Mouse (Mus musculus) layer of hippocampus, adult 18-20 months (tissue): ENCODE data around the gene Zfp62. TPM values are rescaled to one million over a fixed set of nuclear protein-coding genes. Genes with fewer than 3 reads are reported as not detected.
"Not testable (repeated sequence)": the region's sequence is repeated elsewhere in the genome, so short reads cannot be mapped to it uniquely, and the experiment has no call there.

Experiments used
- DNase-seq, 2 experiments: peaks; one replicate each; pipeline ENCODE4 v3.0.0; 2022; ENCODE audit warnings: low spot score in 2 of 2
- long read RNA-seq: library from polyadenylated mRNA; stranded (forward); transcript quantifications from one replicate; pipeline ENCODE4 v2.0.0, GENCODE M21; 2021
- total RNA-seq, 2 experiments: library from RNA; stranded (reverse); gene quantifications; 2 replicates each; pipeline ENCODE4 v1.2.3; 2021

The Zfp62 gene
- 10 to 100 TPM; 48.6 to 49.6 TPM for total RNA-seq
- long read RNA-seq, transcript Zfp62-203 (4 exons, 3,872 nt), result major isoform, 6 of 18 reads
- long read RNA-seq, partial matches to known transcripts, result 0 of 18 reads
- long read RNA-seq, other reads (novel, unspliced or antisense), result 9 of 18 reads

DNA sequence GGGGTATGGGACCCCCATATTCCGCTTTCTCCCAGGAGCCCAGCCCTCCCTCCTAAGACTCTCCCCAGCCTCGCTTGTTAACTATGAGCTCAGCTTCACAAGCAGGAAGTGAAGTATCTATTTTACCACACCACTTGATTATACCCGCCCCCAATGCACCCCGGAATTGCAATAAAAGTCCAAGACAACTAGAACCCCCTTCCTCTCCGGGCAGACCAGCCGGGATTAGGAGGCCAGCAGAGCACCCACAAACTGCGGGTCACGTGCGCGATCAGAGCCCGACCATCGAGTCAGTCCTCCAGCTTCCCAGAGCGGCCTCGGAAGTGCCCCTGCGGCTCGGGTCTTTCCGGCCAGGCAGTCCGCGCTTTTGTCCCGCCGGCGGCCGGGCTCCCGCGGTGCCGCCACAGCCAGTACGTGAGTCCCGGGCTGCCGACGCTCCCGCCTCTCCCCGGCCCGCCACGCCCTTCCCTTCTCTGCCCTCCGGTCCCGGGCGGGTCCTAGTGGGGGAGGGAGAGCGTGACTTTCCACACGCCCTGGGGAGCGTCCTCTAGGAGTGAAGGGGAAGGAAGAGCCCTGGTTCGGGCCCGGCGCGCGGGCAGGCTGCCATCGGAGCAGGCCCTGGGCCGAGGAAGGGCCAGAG, at the start of gene Zfp62:
Zfp62 (plus strand) TSS at position 164 of the 640 bp plus-strand sequence.
- DNase-seq, result peak; percentile 88 to 96

DNA sequence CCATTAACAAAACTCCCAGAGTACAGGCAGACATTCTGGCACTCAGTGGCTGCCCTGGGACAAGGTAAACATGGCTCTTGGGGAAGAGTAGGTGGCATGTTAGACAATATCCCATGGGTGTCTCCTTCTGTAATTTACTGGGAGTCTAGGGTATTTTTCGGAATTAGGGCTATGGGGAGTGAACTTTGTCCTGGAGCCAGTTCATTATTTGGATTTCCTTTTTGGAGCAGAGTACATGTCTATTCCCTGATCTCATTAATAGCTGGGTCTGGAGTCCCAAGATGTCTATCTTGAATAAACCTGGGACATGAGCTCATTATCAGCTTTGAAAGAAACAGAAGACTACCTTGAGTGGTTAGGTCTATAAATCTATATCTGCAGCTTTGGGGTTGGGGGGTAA, 49.0 kb upstream of the Zfp62 start, which contains the start of gene Olfr1394:
Olfr1394 (plus strand) TSS at position 301 of the 400 bp plus-strand sequence.
- DNase-seq, result no peak

DNA sequence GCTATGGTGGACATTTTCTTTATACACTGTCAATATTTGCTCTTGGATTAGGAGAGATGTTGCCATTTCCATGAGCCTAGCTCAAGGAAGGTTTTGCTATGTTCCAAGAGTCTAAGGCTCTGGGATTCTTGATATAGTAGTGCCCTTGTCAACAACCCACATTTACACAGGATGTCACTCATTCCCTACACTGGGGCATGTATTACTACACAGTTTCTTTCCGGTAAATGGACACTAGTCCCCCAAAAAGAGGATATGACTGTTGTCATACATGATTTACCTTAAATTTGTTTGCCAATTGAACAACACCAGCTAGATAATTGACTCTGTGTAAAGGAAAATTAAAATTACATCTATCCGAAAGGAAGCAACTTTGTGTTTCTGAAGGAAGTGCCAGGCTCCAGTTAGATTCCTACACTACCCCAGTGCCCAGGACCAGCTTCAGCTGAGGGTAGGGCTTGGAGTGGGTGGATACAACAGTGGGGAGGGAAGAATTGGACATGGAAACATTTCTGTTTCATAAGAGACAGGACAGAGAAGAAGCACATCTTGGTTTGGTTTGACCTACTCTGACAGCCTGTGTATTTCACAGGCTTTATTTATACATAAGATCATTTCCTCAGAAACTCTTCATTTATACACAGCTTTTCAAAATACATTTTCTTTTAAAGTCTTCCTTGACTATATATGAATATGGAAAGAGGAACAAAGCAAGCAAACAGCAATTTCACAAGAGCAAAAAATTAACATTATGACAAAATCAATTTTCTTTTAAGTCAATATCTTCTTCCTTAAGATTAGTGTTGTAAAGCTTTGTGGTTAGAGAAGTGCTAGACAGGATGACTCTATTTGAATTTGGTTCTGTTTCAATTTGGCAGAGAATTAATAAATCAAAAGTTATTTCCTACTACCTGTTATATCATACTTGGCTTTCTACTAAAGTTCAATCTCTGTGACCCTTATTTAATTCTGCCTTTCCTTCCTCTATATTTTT, 46.0 kb upstream of the Zfp62 start:
- no peak for DNase-seq

DNA sequence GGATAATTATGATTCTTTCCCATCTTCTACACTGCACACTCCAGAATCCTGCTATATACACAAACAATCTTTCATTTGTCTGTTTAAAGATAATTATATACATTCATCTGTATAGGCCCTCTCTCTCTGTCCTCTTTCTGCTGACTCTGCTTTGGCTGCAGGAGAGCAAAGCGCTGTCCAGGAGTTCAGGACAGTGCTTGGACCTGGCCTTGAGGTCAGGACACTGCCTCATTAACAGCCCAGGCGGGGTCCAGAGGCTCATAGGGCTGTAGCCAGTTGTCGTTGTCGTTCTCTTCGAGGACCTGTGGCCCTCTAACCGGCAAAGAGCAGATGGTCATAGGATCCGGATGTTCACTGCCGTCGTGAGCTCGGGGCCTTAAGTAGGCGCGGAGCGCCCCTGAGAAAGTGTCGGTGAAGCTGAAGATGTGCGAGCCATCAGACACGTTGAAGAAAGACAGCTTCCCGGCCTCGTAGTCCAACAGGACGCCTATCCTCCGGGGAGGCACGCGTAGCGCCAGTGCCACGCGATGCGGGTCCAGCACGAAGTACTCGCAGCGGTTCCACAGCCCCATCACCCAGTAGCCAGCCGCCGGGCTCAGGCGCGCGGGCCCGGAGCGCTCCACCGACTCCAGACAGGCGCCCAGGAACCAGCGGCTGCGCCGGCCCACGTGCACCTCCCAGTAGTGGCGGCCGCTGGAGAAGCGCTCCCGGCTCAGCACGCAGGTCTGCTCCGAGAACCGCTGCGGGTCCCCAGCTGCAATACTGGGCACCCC, 34.1 kb upstream of the Zfp62 start:
- DNase-seq, result peak in 1 of 2 experiments; percentile 2

DNA sequence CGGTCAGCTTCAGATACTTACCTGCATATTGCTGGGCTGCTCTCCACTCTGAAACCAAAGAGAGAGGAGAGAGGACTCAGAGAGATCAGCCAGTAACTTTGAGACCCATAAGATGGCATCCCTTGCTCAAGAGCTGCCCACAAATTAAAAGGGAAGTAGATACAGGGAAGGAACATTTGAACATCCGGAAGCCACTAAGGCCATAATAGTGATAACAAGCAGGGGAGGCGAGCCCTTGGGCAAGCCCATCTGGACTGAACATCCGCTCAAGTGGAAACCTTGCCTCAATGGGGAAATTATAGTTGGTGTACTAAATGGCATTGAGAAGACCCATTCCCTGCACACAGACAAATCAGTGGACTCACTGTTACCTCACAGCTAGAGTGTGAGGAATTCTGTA, 32.5 kb upstream of the Zfp62 start:
- no peak for DNase-seq

DNA sequence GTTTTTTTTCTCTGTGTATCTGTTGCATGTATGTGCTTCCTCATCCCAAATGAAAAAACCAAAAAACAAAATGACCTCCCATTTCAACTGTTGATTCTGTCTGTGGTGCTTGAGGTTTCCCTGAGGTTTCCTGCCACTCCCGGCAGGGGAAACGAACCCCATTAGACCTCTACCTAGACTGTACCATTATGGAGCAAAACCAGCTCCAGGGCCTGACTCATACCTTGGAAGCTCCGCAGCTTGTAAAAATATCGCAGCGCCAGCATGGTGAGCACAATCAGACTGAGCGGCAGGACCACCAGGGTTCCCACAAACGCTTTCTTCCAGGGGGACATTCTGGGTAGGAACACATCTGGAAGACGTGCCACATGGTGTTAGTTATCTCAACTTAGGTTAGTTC, 27.7 kb upstream of the Zfp62 start:
- no peak for DNase-seq

DNA sequence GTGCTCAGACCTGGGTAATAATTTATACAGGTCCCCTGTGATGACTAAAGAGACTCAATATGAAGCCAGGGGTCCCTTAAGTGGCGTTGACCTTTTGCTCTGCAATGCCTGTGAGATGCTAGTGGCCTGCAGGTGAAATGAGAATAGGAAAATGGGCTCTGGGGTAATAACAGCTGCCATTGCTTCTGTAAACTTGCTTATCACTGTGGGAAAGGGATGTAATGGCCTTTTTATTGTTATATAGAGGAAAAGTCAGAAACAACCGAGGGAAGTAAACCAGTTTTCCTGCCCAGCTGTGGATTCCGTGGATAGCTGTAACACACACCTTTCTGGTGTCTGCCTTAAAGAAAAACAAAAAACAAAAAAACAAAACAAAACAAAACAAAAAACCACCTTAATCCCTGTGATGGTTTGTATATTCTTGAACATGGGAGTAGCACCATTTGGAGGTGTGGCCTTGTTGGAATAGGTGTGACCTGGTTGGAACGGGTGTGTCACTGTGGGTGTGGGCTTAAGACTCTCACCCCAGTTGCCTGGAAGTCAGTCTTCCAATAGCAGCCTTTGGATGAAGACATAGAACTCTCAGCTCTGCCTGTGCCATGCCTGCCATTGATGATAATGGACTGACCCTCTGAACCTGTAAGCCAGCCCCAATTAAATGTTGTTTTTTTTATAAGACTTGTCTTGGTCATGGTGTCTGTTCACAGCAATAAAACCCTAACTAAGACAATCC, 26.9 kb upstream of the Zfp62 start:
- not testable (repeated sequence) for DNase-seq

DNA sequence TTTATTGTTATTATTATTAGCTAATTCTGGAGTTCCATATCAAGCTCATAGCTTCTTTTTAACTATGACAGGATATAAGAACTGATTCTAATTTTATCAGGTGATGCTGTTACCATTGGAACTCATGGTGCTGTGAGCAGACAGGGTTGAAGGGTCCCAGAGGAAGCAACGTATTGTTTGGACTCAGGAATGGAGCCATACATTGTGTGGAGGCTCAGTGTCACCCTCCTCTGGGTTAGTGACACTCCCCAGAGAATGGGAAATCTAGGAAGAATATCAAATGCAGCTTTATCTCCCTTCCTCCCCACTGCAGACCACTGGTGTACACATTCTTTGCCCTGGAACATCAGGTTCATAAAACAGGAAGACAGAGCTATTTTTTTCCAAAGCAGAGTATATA, 19.9 kb upstream of the Zfp62 start:
- no peak for DNase-seq

DNA sequence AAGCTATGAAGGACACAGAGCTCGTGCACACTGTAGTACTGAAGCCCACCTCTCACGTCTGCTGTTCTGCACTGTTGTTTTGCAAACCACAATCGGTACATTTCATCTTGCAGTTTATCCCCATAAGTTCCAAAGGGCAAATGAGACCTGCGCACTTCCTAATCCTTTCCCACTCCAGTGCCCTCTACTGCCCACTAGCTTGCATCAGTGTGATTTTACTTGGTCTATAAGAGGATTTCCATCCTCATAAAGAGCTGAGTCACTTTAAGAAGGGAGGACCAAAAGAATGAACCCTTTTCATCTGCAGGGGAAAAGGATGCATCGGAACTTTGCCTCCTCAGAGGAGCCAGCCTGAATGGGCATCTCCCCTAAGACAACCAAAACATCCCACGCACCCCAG, 16.6 kb upstream of the Zfp62 start:
- DNase-seq, result no peak

DNA sequence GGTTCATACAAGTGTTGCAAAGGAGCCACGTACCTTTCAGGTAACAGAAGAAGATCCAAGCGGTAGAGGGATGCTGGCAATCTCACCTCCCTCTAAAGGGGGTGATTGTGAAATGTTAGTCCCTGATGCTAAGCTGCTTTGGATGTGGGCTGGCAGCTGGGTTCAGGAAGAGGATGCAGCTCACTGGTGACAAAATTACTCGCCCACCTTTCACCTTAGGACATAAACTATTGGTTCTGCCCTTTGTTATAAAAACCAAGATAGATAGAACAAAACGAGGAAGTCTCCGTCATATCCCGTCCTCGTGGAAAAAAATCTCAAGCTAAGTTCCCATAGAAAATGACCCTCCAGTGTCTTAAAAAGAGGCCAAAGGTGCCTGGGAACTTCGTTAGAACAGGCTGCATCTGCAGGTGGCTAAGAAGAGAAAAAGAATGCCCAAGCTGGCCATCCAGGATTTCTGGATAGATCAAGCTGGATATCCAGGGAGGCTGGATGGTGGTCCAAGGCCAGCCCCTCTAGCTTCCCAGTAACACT, 16.1 kb upstream of the Zfp62 start, which contains the start of gene Btnl9:
Btnl9 (minus strand) TSS at position 205 of the 534 bp plus-strand sequence.
- DNase-seq, result no peak

DNA sequence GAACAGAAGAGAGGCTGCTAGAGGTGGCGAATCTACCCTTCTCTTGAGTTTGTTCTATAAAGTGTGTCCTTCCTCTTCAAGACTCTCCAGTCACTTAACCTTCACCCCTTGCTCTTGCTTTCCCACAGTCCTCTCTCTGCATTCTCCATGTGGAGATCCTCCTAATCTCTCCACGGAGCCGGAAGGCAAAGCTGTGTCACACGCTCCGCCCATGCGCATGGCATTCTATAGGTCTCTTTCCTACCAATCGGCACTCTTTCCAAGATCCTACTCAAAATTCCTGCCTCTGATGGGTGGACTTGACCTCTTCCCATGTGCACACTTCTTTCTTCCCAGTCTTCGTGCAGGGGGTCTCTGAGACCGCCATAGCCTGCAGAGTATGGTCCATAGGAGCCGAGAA, 15.4 kb upstream of the Zfp62 start:
- DNase-seq, result no peak

DNA sequence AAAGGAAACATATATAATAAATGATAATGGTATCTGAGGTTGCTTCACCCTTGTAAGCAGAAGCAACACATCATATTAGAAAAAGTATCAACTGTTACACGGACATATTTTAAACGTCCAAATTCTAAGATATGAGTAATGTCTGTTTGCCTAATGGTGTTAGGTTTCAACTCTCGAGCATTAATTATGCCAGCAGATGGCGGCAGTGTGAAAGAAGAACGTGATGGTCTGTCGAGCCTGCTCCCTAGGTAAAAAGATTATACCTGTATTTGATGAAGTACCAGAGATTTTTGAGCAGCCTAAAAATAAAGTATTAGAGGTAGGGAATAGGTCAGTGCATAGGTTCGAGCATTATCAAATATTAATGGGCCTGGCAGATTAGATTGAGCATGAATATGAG, 13.4 kb upstream of the Zfp62 start:
- peak; percentile 19 to 79 for DNase-seq

DNA sequence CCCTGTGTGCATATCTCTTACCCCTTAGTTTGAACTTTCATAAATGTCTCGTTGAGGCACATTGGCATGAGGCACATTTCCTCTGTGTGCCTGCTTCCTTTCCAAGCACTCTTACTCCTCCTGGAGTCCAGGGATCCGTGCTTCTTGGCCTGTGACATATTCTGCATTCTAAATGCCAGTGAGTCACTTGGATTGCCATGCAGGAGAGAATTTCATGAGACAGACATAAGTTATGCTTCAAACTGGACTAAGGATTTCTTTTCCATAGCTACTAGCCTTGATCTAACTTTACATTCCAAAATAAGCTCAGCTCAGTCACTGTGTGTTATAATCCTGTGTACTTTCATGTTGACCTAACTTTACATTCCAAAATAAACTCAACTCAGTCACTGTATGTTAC, 12.0 kb upstream of the Zfp62 start:
- no peak for DNase-seq

DNA sequence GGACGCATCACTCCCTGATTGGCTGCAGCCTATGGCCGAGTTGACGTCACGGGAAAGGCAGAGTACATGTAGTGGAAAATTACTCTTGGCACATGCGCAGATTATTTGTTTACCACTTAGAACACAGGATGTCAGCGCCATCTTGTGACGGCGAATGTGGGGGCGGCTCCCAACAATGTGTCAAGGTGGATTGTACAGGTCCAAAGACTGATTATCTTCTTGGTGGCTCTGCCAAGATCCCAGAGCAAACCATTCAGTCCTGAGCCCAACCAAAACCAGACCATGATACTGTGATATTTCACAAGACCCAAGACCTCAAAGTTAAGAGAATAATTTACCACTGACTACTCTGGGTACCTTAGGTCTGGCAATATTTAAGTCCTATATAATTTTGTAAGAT, 8.3 kb upstream of the Zfp62 start:
- not testable (repeated sequence) for DNase-seq

DNA sequence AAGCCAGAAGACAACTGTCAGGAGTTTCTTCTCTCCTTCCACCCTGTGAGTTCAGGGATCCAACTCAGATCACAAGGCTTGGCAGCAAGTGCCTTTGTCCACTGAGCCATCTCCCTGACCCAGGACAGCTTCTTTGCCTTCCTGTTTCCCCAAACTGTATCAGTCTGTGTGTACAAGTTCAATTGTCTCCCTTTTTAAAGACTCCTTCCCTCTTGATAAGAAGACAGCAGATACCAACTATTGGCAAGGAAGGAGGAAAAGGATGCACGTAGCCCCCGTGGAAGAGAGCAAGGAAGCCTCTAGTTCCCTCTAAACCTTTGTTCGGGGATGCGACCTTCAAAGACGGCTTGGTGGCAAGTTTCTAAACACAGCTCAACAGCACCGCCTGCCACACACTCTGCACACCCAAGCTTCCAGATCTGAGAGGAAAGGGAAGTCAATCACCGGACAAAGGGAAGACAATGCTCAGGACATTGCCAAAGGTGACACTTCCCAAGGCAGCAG, 7.2 kb upstream of the Zfp62 start:
- no peak for DNase-seq

DNA sequence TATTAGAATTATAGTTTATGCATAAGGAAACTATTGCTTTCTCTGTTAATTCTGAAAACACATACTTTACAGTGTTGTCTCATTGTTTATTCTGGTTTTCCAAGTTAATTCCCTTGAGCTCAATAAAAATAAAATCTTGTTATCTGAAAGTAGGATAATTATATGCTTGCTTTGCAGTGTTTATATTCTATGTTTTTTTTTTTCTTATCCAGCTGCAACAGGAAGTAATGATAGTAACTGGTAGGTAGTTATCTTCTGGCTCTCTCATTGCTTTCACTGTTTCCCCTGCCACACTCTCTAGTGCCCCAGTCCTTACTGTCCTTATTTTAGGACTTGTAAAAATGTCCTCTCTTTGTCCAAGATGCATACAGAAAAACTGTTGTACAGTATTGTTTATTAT, 2.4 kb upstream of the Zfp62 start:
- DNase-seq, result no peak

DNA sequence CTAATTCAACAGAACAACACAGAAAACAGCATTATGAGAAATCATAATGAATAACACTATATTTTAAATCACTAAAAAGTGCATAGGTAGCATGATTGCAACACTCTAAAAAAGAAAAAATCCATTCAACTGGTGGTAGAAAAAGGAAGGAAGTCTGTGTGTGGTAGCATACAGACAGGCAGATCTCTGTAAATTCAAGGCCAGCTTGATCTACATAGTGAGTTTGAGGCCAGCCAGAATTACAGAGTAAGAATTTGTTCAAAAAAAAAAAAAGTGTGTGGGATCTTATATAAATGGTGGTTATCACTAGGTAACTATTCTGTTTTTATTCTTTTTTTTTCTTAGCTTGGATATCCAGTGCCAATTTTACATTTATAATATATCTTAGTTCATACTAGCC, 1.9 kb upstream of the Zfp62 start:
- no peak for DNase-seq

DNA sequence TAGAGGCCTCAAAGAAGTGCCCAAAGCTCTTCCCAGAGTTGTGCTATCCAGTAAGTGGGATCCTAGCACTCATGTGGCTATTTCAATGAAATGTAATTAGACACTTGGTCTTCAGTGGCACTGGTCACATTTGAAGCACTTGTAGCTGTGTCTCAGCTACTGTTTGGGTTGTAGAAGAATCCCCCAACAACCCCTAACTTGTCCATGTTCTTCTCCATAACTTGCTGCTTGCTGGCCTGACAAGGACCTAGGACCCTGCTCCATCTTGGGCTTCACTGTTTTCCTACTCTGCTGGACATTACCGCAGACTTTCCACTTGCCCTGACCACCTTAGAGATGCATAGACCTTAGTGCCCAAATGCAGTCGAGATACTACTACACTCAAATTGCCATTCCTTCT, 1.0 kb upstream of the Zfp62 start:
- no peak for DNase-seq

DNA sequence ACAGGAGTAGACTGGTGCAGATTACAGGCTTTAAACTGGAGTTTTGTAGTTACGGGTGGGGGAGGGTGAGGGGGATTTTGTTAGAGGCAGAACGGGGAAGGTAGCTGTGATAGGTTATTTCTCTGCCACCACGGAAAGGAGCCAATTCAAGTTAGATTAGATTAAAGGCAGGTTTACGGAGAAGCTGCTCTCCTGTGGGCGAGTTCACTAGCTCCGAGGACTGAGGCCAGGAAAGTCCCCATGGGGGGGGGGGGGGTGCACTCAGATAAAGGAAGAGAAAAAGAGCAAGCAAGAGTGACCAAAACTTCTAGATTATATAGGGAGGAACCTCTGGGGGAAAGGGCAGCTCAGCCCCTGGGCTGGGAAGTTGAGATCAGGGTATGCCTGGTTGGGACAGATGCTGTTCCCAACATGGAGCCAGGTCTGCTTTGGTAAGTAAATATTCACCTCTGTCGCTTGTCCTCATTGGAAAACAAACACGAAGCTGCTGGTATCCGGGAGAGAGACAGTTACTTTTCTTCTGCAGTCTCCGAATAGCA, 500 bp upstream of the Zfp62 start:
- DNase-seq, result peak in 1 of 2 experiments; percentile 13
